Mouse (Mus musculus): ENCODE measurements at regions not wholly inside any gene's neighbourhood (a gene's known extent, or its start where the extent isn't known, plus 50 kb on each side); places are given as distances from the start of the nearest gene placed in this dataset.

GRCm38 (mm10) chr4:22114451-22114850 lies 183.3 kb downstream of the Faxc start:
- TF ChIP-seq CTCF (IDR thresholded peaks at IDR 0.05; ENCODE audit: low read depth) (no peak), EP300 (IDR thresholded peaks at IDR 0.05; ENCODE audit: low read depth) (no peak)

Measured in heart, postnatal 0 days (tissue).